Mouse (Mus musculus): Measurements from ENCODE around the gene Panx1. TPM values are rescaled to one million over a fixed set of nuclear protein-coding genes. Genes with fewer than 3 reads are reported as not detected.
A peak's percentile ranks its signal among the peaks of the same experiment; 100 is the strongest.

Panx1 gene
- total and polyA plus RNA-seq, 3 experiments = 19.7 to 54.0 (median 27.9) TPM

- no peak overlapping the region for H3K9ac ChIP-seq (ENCODE audit: insufficient read depth, low read depth)
- TF ChIP-seq KAT2A (IDR thresholded peaks at IDR 0.05; ENCODE audit: insufficient replicate concordance, low read length) (no peak), BHLHE40 (IDR thresholded peaks at IDR 0.05; ENCODE audit: low read depth, low read length) (0 out of 2 replicates have a peak, but pooled peaks have one; percentile 12)
- peak; percentile 12 for DNase-seq (ENCODE audit: extremely low read depth)
- no peak overlapping the region for H3K27ac ChIP-seq (ENCODE audit: insufficient read depth, low read depth)
- in situ Hi-C loops (cut with MboI; ENCODE audit: low pct_ligation_motif_present, low pct_unique_long_range_greater_than_20kb, low sequenced_read_pairs) (loop anchor here (5.0 kb wide), 2 partner anchors 161 to 241 kb away; no protein-coding TSS in a partner anchor), dilution Hi-C loops (cut with MboI; ENCODE audit: extremely low pct_ligation_motif_present, extremely low pct_unique_long_range_greater_than_20kb, low sequenced_read_pairs) (no loop called here)
- H3K27me3 ChIP-seq (replicated peaks) = no peaks in the 10 kb centered on the region
- H3K4me1 ChIP-seq (ENCODE audit: control insufficient read depth in 1 of 2, insufficient read depth in 2 of 2) = peaks cover 0 to 9% of the 10 kb centered on the region in 2 experiments; a peak in 2 of 4 replicates
- H3K36me3 ChIP-seq (replicated peaks in 1 of 2; ENCODE audit: control insufficient read depth in 1 of 2, insufficient read depth in 1 of 2, low read length in 1 of 2) = peaks cover 0 to 71% of the 10 kb centered on the region in 2 experiments
- H3K4me3 ChIP-seq (replicated peaks in 1 of 3; ENCODE audit: low read depth in 2 of 3, low read length in 2 of 3, poor library complexity in 1 of 3) = no peak overlapping the region
- peaks cover 4% of the 10 kb centered on the region for H3K9me3 ChIP-seq (replicated peaks; ENCODE audit: low read length)
- no peaks in the 10 kb centered on the region for H3K79me2 ChIP-seq (replicated peaks; ENCODE audit: control insufficient read depth, extremely low read depth, insufficient read depth, poor library complexity, severe bottlenecking)
- H3K4me2 ChIP-seq (ENCODE audit: insufficient read depth, low read depth, poor library complexity, severe bottlenecking) = no peak overlapping the region
Measured at GRCm38 (mm10) chr9:15018756-15019131, 26.5 kb downstream of the Panx1 start.

GRCm38 (mm10) chr9:15017791-15018755 lies 27.2 kb downstream of the Panx1 start:
- no peaks in the 10 kb centered on the region for H3K79me2 ChIP-seq (replicated peaks; ENCODE audit: control insufficient read depth, extremely low read depth, insufficient read depth, poor library complexity, severe bottlenecking)
- dilution Hi-C loops (cut with MboI; ENCODE audit: extremely low pct_ligation_motif_present, extremely low pct_unique_long_range_greater_than_20kb, low sequenced_read_pairs) = no loop called here
- in situ Hi-C loops (cut with MboI; ENCODE audit: low pct_ligation_motif_present, low pct_unique_long_range_greater_than_20kb, low sequenced_read_pairs) = loop anchor here (5.0 kb wide), 2 partner anchors 161 to 241 kb away; no protein-coding TSS in a partner anchor
- peaks cover 0 to 9% of the 10 kb centered on the region in 2 experiments; a peak in 2 of 4 replicates for H3K4me1 ChIP-seq (ENCODE audit: control insufficient read depth in 1 of 2, insufficient read depth in 2 of 2)
- H3K27ac ChIP-seq (ENCODE audit: insufficient read depth, low read depth) = no peak overlapping the region
- no peak overlapping the region for H3K4me3 ChIP-seq (replicated peaks in 1 of 3; ENCODE audit: low read depth in 2 of 3, low read length in 2 of 3, poor library complexity in 1 of 3)
- H3K4me2 ChIP-seq (ENCODE audit: insufficient read depth, low read depth, poor library complexity, severe bottlenecking) = no peak overlapping the region
- no peaks in the 10 kb centered on the region for H3K27me3 ChIP-seq (replicated peaks)
- TF ChIP-seq ZC3H11A (IDR thresholded peaks at IDR 0.05; ENCODE audit: low read depth, low read length) = no peak
- TF ChIP-seq NRF1 (IDR thresholded peaks at IDR 0.05; ENCODE audit: low read depth, low read length) = no peak
- TF ChIP-seq MAFK (IDR thresholded peaks at IDR 0.05; ENCODE audit: insufficient replicate concordance, low read length) = no peak
- no peak for TF ChIP-seq GABPA (IDR thresholded peaks at IDR 0.05; ENCODE audit: insufficient replicate concordance, low read depth, low read length)
- TF ChIP-seq JUN (IDR thresholded peaks at IDR 0.05; ENCODE audit: insufficient read depth, low read depth, low read length) = no peak
- no peak for TF ChIP-seq CTCF (conservative IDR thresholded peaks at IDR 0.05 in 1 of 2, IDR thresholded peaks at IDR 0.05 in 1 of 2; ENCODE audit: low read depth in 2 of 2, low read length in 2 of 2)
- TF ChIP-seq SIN3A (IDR thresholded peaks at IDR 0.05; ENCODE audit: low read length) = no peak
- no peak for TF ChIP-seq TCF12 (IDR thresholded peaks at IDR 0.05; ENCODE audit: low read depth, low read length)
- no peak for TF ChIP-seq TBP (conservative IDR thresholded peaks at IDR 0.05; ENCODE audit: low read depth, low read length)
- no peak for TF ChIP-seq SMC3 (IDR thresholded peaks at IDR 0.05; ENCODE audit: low read depth, low read length)
- TF ChIP-seq ZMIZ1 (IDR thresholded peaks at IDR 0.05; ENCODE audit: low read depth, low read length) = no peak
- no peak for TF ChIP-seq ZNF384 (IDR thresholded peaks at IDR 0.05; ENCODE audit: low read depth, low read length)
- no peak for TF ChIP-seq MAX (IDR thresholded peaks at IDR 0.05; ENCODE audit: low read length)
- TF ChIP-seq CHD1 (IDR thresholded peaks at IDR 0.05; ENCODE audit: low read depth, low read length) = no peak
- no peak for TF ChIP-seq ZKSCAN1 (IDR thresholded peaks at IDR 0.05; ENCODE audit: borderline replicate concordance, low read depth, low read length)
- TF ChIP-seq IRF4 (IDR thresholded peaks at IDR 0.05; ENCODE audit: low read depth, low read length) = no peak
- no peak overlapping the region for H3K9ac ChIP-seq (ENCODE audit: insufficient read depth, low read depth)
- peaks cover 4% of the 10 kb centered on the region for H3K9me3 ChIP-seq (replicated peaks; ENCODE audit: low read length)
- peaks cover 0 to 74% of the 10 kb centered on the region in 2 experiments for H3K36me3 ChIP-seq (replicated peaks in 1 of 2; ENCODE audit: control insufficient read depth in 1 of 2, insufficient read depth in 1 of 2, low read length in 1 of 2)
- DNase-seq (ENCODE audit: extremely low read depth) = no peak
